Mouse (Mus musculus) heart, embryonic 16.5 days (tissue): ENCODE results near the gene Epha2. TPM values are rescaled to one million over a fixed set of nuclear protein-coding genes. Genes with fewer than 3 reads are reported as not detected.

Experiments
- ATAC-seq: fragments of 200-750 bp; cut with Nextera tagmentation; replicated peaks from 2 replicates; pipeline ENCODE4 v1.8.0; 2017; ENCODE audit warnings: moderate number of reproducible peaks; ENCODE audit not compliant: insufficient read depth, low FRiP score; ENCODE audit errors: extremely low read depth
- H3K27ac ChIP-seq: fragments of 300-500 bp; sonication (generic); 2 replicates; pipeline ENCODE4 v1.5.1; 2014; ENCODE audit warnings: mild to moderate bottlenecking, low read length, control low read depth, moderate library complexity
- H3K27me3 ChIP-seq: fragments of 300-500 bp; sonication (generic); 2 replicates; pipeline ENCODE4 v1.6.1; 2014; ENCODE audit warnings: low read length, mixed read lengths; ENCODE audit not compliant: control insufficient read depth, insufficient read depth
- H3K36me3 ChIP-seq: fragments of 300-500 bp; sonication (generic); 2 replicates; pipeline ENCODE4 v1.6.1; 2014; ENCODE audit not compliant: control insufficient read depth, insufficient read depth
- H3K4me1 ChIP-seq: fragments of 300-500 bp; sonication (generic); 2 replicates; pipeline ENCODE4 v1.6.1; 2014; ENCODE audit warnings: low read length, mixed read lengths; ENCODE audit not compliant: control insufficient read depth, insufficient read depth
- H3K4me2 ChIP-seq: fragments of 300-500 bp; sonication (generic); 2 replicates; pipeline ENCODE4 v1.6.1; 2014; ENCODE audit warnings: low read depth, mild to moderate bottlenecking, control low read depth, low read length
- H3K4me3 ChIP-seq: fragments of 300-500 bp; sonication (generic); 2 replicates; pipeline ENCODE4 v1.5.1; 2014; ENCODE audit warnings: mild to moderate bottlenecking, control low read depth, low read length
- H3K9ac ChIP-seq: fragments of 300-500 bp; sonication (generic); 2 replicates; pipeline ENCODE4 v1.6.1; 2014; ENCODE audit warnings: low read length, control low read depth
- H3K9me3 ChIP-seq: fragments of 300-500 bp; sonication (generic); replicated peaks from 2 replicates; pipeline ENCODE4 v1.6.1; 2016; ENCODE audit warnings: low read length; ENCODE audit not compliant: control insufficient read depth
- WGBS: fragments of 180-500 bp; shearing (Covaris S2); extraction: QIAGEN DNeasy Blood & Tissue Kit; methylation state at CpG from one replicate; pipeline ENCODE4 v1.1.7; 2014; 5-methylcytosine and 5-hydroxymethylcytosine counted together
- polyA plus RNA-seq: library from polyadenylated mRNA; unstranded; fragments of >200 nt; fragmentation: Nextera tagmentation; extraction: Ambion mirVana; gene quantifications from 2 replicates; pipeline ENCODE4 v1.2.1, GENCODE M21; 2015

The Epha2 gene
- polyA plus RNA-seq, 1 experiment from 2014 or later: 3.1 TPM

GRCm38 (mm10) chr4:141337986-141338385 lies 36.9 kb downstream of the Epha2 start:
- 48% methylated on average over 6 of the region's 6 CpGs for WGBS
- H3K36me3 ChIP-seq: no peaks in the 10 kb centered on the region
- no peak overlapping the region for H3K4me3 ChIP-seq
- no peaks in the 10 kb centered on the region for H3K9me3 ChIP-seq
- no peak overlapping the region for H3K27ac ChIP-seq
- no peaks in the 10 kb centered on the region for H3K27me3 ChIP-seq
- no peak overlapping the region for H3K4me2 ChIP-seq
- H3K4me1 ChIP-seq: peaks cover 13% of the 10 kb centered on the region
- ATAC-seq: no peak; the same call in 1 of the 2 replicates
- H3K9ac ChIP-seq: no peak overlapping the region

GRCm38 (mm10) chr4:141338853-141339252 lies 37.8 kb downstream of the Epha2 start:
- no peaks in the 10 kb centered on the region for H3K36me3 ChIP-seq
- H3K27ac ChIP-seq: no peak overlapping the region
- no peak overlapping the region for H3K4me2 ChIP-seq
- ATAC-seq: no peak
- H3K9ac ChIP-seq: no peak overlapping the region
- no peaks in the 10 kb centered on the region for H3K27me3 ChIP-seq
- H3K9me3 ChIP-seq: no peaks in the 10 kb centered on the region
- WGBS: 26% methylated on average over 1 of the region's 1 CpGs
- H3K4me3 ChIP-seq: no peak overlapping the region
- H3K4me1 ChIP-seq: peaks cover 13% of the 10 kb centered on the region

GRCm38 (mm10) chr4:141341477-141341876 lies 40.4 kb downstream of the Epha2 start:
- Histone ChIP-seq H3K9me3 (no peaks in the 10 kb centered on the region), H3K4me1 (peaks cover 5% of the 10 kb centered on the region; the same call in 1 of the 2 replicates), H3K9ac (no peak overlapping the region), H3K4me2 (no peak overlapping the region), H3K27ac (no peak overlapping the region), H3K27me3 (no peaks in the 10 kb centered on the region), H3K36me3 (no peaks in the 10 kb centered on the region), H3K4me3 (no peak overlapping the region)
- WGBS: 63% methylated on average over 7 of the region's 7 CpGs
- ATAC-seq: no peak

GRCm38 (mm10) chr4:141343515-141343914 lies 42.5 kb downstream of the Epha2 start:
- no peak for ATAC-seq
- 56% methylated on average over 7 of the region's 7 CpGs for WGBS

GRCm38 (mm10) chr4:141345219-141345618 lies 44.2 kb downstream of the Epha2 start:
- Histone ChIP-seq H3K9me3 (no peaks in the 10 kb centered on the region), H3K27ac (no peak overlapping the region), H3K4me1 (peaks cover 4% of the 10 kb centered on the region), H3K4me2 (no peak overlapping the region), H3K4me3 (no peak overlapping the region), H3K36me3 (no peaks in the 10 kb centered on the region), H3K9ac (no peak overlapping the region), H3K27me3 (no peaks in the 10 kb centered on the region)
- ATAC-seq: no peak
- 87% methylated on average over 12 of the region's 12 CpGs for WGBS

More at GRCm38 (mm10) chr4:141343515-141343914, 42.5 kb downstream of the Epha2 start:
- H3K4me1 ChIP-seq: peaks cover 4% of the 10 kb centered on the region
- no peaks in the 10 kb centered on the region for H3K36me3 ChIP-seq
- no peak overlapping the region for H3K4me2 ChIP-seq
- no peak overlapping the region for H3K27ac ChIP-seq
- no peak overlapping the region for H3K9ac ChIP-seq
- H3K9me3 ChIP-seq: no peaks in the 10 kb centered on the region
- no peaks in the 10 kb centered on the region for H3K27me3 ChIP-seq
- no peak overlapping the region for H3K4me3 ChIP-seq

GRCm38 (mm10) chr4:141347365-141347797 lies 46.3 kb downstream of the Epha2 start:
- ATAC-seq: no peak; the same call in 1 of the 2 replicates
- Histone ChIP-seq H3K27me3 (no peaks in the 10 kb centered on the region), H3K27ac (no peak overlapping the region)

GRCm38 (mm10) chr4:141348616-141349015 lies 47.6 kb downstream of the Epha2 start:
- Histone ChIP-seq H3K4me1 (peaks cover 4% of the 10 kb centered on the region), H3K27ac (no peak overlapping the region), H3K9ac (no peak overlapping the region), H3K27me3 (no peaks in the 10 kb centered on the region), H3K4me3 (no peak overlapping the region), H3K36me3 (no peaks in the 10 kb centered on the region), H3K4me2 (no peak overlapping the region), H3K9me3 (no peaks in the 10 kb centered on the region)
- WGBS: 71% methylated on average over 11 of the region's 11 CpGs
- no peak for ATAC-seq

More at GRCm38 (mm10) chr4:141347365-141347797, 46.3 kb downstream of the Epha2 start:
- Histone ChIP-seq H3K4me1 (peaks cover 4% of the 10 kb centered on the region), H3K36me3 (no peaks in the 10 kb centered on the region), H3K4me3 (no peak overlapping the region), H3K9me3 (no peaks in the 10 kb centered on the region), H3K4me2 (no peak overlapping the region), H3K9ac (no peak overlapping the region)
- 23% methylated on average over 8 of the region's 8 CpGs for WGBS

- H3K27ac ChIP-seq: no peak overlapping the region
- no peaks in the 10 kb centered on the region for H3K36me3 ChIP-seq
- H3K9ac ChIP-seq: no peak overlapping the region
- H3K4me2 ChIP-seq: no peak overlapping the region
- H3K4me1 ChIP-seq: peaks cover 6% of the 10 kb centered on the region
- H3K4me3 ChIP-seq: no peak overlapping the region
- H3K27me3 ChIP-seq: no peaks in the 10 kb centered on the region
- ATAC-seq: no peak
- H3K9me3 ChIP-seq: no peaks in the 10 kb centered on the region
- 77% methylated on average over 12 of the region's 12 CpGs for WGBS
Observed at GRCm38 (mm10) chr4:141350015-141350414, 49.0 kb downstream of the Epha2 start.

- Histone ChIP-seq H3K27ac (no peak overlapping the region), H3K9ac (no peak overlapping the region), H3K4me2 (no peak overlapping the region), H3K36me3 (no peaks in the 10 kb centered on the region), H3K27me3 (no peaks in the 10 kb centered on the region), H3K9me3 (no peaks in the 10 kb centered on the region), H3K4me3 (no peak overlapping the region), H3K4me1 (peaks cover 6% of the 10 kb centered on the region)
- no peak for ATAC-seq
- WGBS: 57% methylated on average over 7 of the region's 7 CpGs
Observed at GRCm38 (mm10) chr4:141351972-141352371, 50.9 kb downstream of the Epha2 start.
